Mouse (Mus musculus) stomach, embryonic 16.5 days (tissue): Measurements from ENCODE around the gene Pla2g4b. TPM values are rescaled to one million over a fixed set of nuclear protein-coding genes. Genes with fewer than 3 reads are reported as not detected.

Experiments used
- ATAC-seq: fragments of 200-750 bp; cut with Nextera tagmentation; 2 replicates; pipeline ENCODE4 v1.8.0; 2017; ENCODE audit warnings: moderate number of reproducible peaks, moderate TSS enrichment; ENCODE audit not compliant: insufficient read depth, low FRiP score
- H3K27ac ChIP-seq: fragments of 300-500 bp; sonication (generic); 2 replicates; pipeline ENCODE4 v1.5.1; 2014; ENCODE audit warnings: low read length
- H3K27me3 ChIP-seq: fragments of 300-500 bp; sonication (generic); 2 replicates; pipeline ENCODE4 v1.6.1; 2014; ENCODE audit warnings: low read length, control low read depth, mixed read lengths; ENCODE audit not compliant: control insufficient read depth, insufficient read depth
- H3K36me3 ChIP-seq: fragments of 300-500 bp; sonication (generic); 2 replicates; pipeline ENCODE4 v1.6.1; 2014; ENCODE audit warnings: low read length; ENCODE audit not compliant: control insufficient read depth, insufficient read depth
- H3K4me1 ChIP-seq: fragments of 300-500 bp; sonication (generic); 2 replicates; pipeline ENCODE4 v1.6.1; 2014; ENCODE audit warnings: low read length, control low read depth, mixed read lengths; ENCODE audit not compliant: control insufficient read depth, insufficient read depth
- H3K4me2 ChIP-seq: fragments of 300-500 bp; sonication (generic); 2 replicates; pipeline ENCODE4 v1.6.1; 2014; ENCODE audit warnings: low read depth, low read length, mixed read lengths
- H3K4me3 ChIP-seq: fragments of 300-500 bp; sonication (generic); replicated peaks from 2 replicates; pipeline ENCODE4 v1.5.1; 2014; ENCODE audit warnings: mild to moderate bottlenecking, low read length
- H3K9ac ChIP-seq: fragments of 300-500 bp; sonication (generic); 2 replicates; pipeline ENCODE4 v1.6.1; 2014; ENCODE audit warnings: low read length
- H3K9me3 ChIP-seq: fragments of 300-500 bp; sonication (generic); replicated peaks from 2 replicates; pipeline ENCODE4 v1.6.1; 2016; ENCODE audit warnings: low read length, control low read depth; ENCODE audit not compliant: control insufficient read depth
- WGBS: fragments of 180-500 bp; shearing (Covaris S2); extraction: QIAGEN DNeasy Blood & Tissue Kit; methylation state at CpG from one replicate; pipeline ENCODE4 v1.1.7; 2014; 5-methylcytosine and 5-hydroxymethylcytosine counted together
- polyA plus RNA-seq: library from polyadenylated mRNA; unstranded; fragments of >200 nt; fragmentation: Nextera tagmentation; extraction: Ambion mirVana; gene quantifications from 2 replicates; pipeline ENCODE4 v1.2.1, GENCODE M21; 2015

Pla2g4b gene
- polyA plus RNA-seq, 1 experiment from 2014 or later = 1.8 TPM

- no peak overlapping the region for H3K27ac ChIP-seq
- H3K9ac ChIP-seq = no peak overlapping the region
- no peaks in the 10 kb centered on the region for H3K27me3 ChIP-seq
- no peak overlapping the region for H3K4me2 ChIP-seq
- H3K4me1 ChIP-seq = no peaks in the 10 kb centered on the region
- no peak overlapping the region for H3K4me3 ChIP-seq
- 77% methylated on average over 6 of the region's 6 CpGs for WGBS
- ATAC-seq = no peak
- H3K9me3 ChIP-seq = no peaks in the 10 kb centered on the region
- no peaks in the 10 kb centered on the region for H3K36me3 ChIP-seq
Measured at GRCm38 (mm10) chr2:120064639-120065038, 31.4 kb downstream of the Pla2g4b start.

GRCm38 (mm10) chr2:120065243-120065642 lies 32.0 kb downstream of the Pla2g4b start:
- no peak for ATAC-seq
- Histone ChIP-seq H3K27me3 (no peaks in the 10 kb centered on the region), H3K36me3 (no peaks in the 10 kb centered on the region), H3K4me1 (no peaks in the 10 kb centered on the region), H3K9ac (no peak overlapping the region), H3K27ac (no peak overlapping the region), H3K4me3 (no peak overlapping the region), H3K4me2 (no peak overlapping the region), H3K9me3 (no peaks in the 10 kb centered on the region)
- 89% methylated on average over 10 of the region's 10 CpGs for WGBS

GRCm38 (mm10) chr2:120066224-120066623 lies 33.0 kb downstream of the Pla2g4b start:
- H3K9me3 ChIP-seq = no peaks in the 10 kb centered on the region
- no peaks in the 10 kb centered on the region for H3K4me1 ChIP-seq
- H3K27me3 ChIP-seq = no peaks in the 10 kb centered on the region
- no peak overlapping the region for H3K27ac ChIP-seq
- no peaks in the 10 kb centered on the region for H3K36me3 ChIP-seq
- no peak overlapping the region for H3K9ac ChIP-seq
- H3K4me2 ChIP-seq = no peak overlapping the region
- WGBS = 68% methylated on average over 3 of the region's 3 CpGs
- H3K4me3 ChIP-seq = no peak overlapping the region
- ATAC-seq = no peak

GRCm38 (mm10) chr2:120068555-120069465 lies 35.6 kb downstream of the Pla2g4b start:
- Histone ChIP-seq H3K4me3 (no peak overlapping the region), H3K9me3 (no peaks in the 10 kb centered on the region), H3K27ac (no peak overlapping the region), H3K4me2 (no peak overlapping the region), H3K4me1 (no peaks in the 10 kb centered on the region), H3K27me3 (no peaks in the 10 kb centered on the region), H3K36me3 (no peaks in the 10 kb centered on the region), H3K9ac (0 out of 2 replicates have a peak overlapping the region, but pooled peaks have one; percentile 25)
- ATAC-seq = peak; percentile 31; the same call in 1 of the 2 replicates
- 40% methylated on average over 16 of the region's 16 CpGs for WGBS

GRCm38 (mm10) chr2:120069466-120069990 lies 36.3 kb downstream of the Pla2g4b start:
- Histone ChIP-seq H3K9me3 (no peaks in the 10 kb centered on the region), H3K4me3 (no peak overlapping the region), H3K4me2 (no peak overlapping the region), H3K4me1 (no peaks in the 10 kb centered on the region), H3K9ac (no peak overlapping the region), H3K27ac (no peak overlapping the region), H3K36me3 (no peaks in the 10 kb centered on the region), H3K27me3 (no peaks in the 10 kb centered on the region)
- 68% methylated on average over 8 of the region's 8 CpGs for WGBS
- no peak for ATAC-seq

GRCm38 (mm10) chr2:120074096-120074495 lies 40.9 kb downstream of the Pla2g4b start:
- Histone ChIP-seq H3K4me2 (no peak overlapping the region), H3K9me3 (no peaks in the 10 kb centered on the region), H3K4me1 (peaks cover 3% of the 10 kb centered on the region; the same call in 1 of the 2 replicates), H3K4me3 (no peak overlapping the region), H3K36me3 (no peaks in the 10 kb centered on the region), H3K27ac (no peak overlapping the region), H3K27me3 (peaks cover 10% of the 10 kb centered on the region; the same call in 1 of the 2 replicates), H3K9ac (no peak overlapping the region)
- WGBS = 80% methylated on average over 4 of the region's 4 CpGs
- no peak for ATAC-seq

- WGBS = 2% methylated on average over 36 of the region's 36 CpGs
- peak overlapping the region; percentile 61 for H3K9ac ChIP-seq
- peaks cover 3% of the 10 kb centered on the region; the same call in 1 of the 2 replicates for H3K4me1 ChIP-seq
- ATAC-seq = peak; percentile 63; the same call in 1 of the 2 replicates
- no peaks in the 10 kb centered on the region for H3K9me3 ChIP-seq
- no peaks in the 10 kb centered on the region for H3K36me3 ChIP-seq
- H3K4me2 ChIP-seq = peak overlapping the region; percentile 72
- H3K27me3 ChIP-seq = peaks cover 10% of the 10 kb centered on the region; the same call in 1 of the 2 replicates
- H3K4me3 ChIP-seq = peak overlapping the region; percentile 42
- no peak overlapping the region for H3K27ac ChIP-seq
Measured at GRCm38 (mm10) chr2:120076076-120076705, 43.0 kb downstream of the Pla2g4b start.

- Histone ChIP-seq H3K4me1 (peaks cover 7% of the 10 kb centered on the region; the same call in 1 of the 2 replicates), H3K4me3 (no peak overlapping the region), H3K36me3 (no peaks in the 10 kb centered on the region), H3K27ac (no peak overlapping the region), H3K9ac (no peak overlapping the region), H3K4me2 (no peak overlapping the region), H3K9me3 (no peaks in the 10 kb centered on the region; the same call in 1 of the 2 replicates), H3K27me3 (peaks cover 1% of the 10 kb centered on the region; the same call in 1 of the 2 replicates)
- 73% methylated on average over 2 of the region's 2 CpGs for WGBS
- ATAC-seq = no peak
Measured at GRCm38 (mm10) chr2:120082416-120082815, 49.2 kb downstream of the Pla2g4b start.
